Mouse (Mus musculus) liver, embryonic 14.5 days (tissue): ENCODE results near the gene D930048N14Rik. TPM values are rescaled to one million over a fixed set of nuclear protein-coding genes. Genes with fewer than 3 reads are reported as not detected.
"Not testable (repeated sequence)": the region's sequence is repeated elsewhere in the genome, so short reads cannot be mapped to it uniquely, and the experiment has no call there.

Source experiments
- ATAC-seq: fragments of 200-750 bp; cut with Nextera tagmentation; 2 replicates; pipeline ENCODE4 v1.8.0; 2017; ENCODE audit warnings: moderate number of reproducible peaks, mild to moderate bottlenecking, moderate library complexity; ENCODE audit not compliant: insufficient read depth
- DNase-seq, 3 experiments: peaks; one replicate each; pipeline ENCODE4 v3.0.0-alpha.2; 2012 to 2013; ENCODE audit warnings: low read depth in 3 of 3, low spot score in 3 of 3
- H3K27ac ChIP-seq: fragments of 300-500 bp; sonication (generic); 2 replicates; pipeline ENCODE4 v1.5.1; 2014; ENCODE audit warnings: moderate library complexity, mild to moderate bottlenecking, control low read depth, inconsistent platforms
- H3K27me3 ChIP-seq: fragments of 300-500 bp; sonication (generic); 2 replicates; pipeline ENCODE4 v1.6.1; 2014; ENCODE audit warnings: mild to moderate bottlenecking, low read length, moderate library complexity; ENCODE audit not compliant: control insufficient read depth, insufficient read depth
- H3K36me3 ChIP-seq: fragments of 300-500 bp; sonication (generic); replicated peaks from 2 replicates; pipeline ENCODE4 v1.6.1; 2014; ENCODE audit warnings: low read depth; ENCODE audit not compliant: control insufficient read depth, insufficient read depth
- H3K4me1 ChIP-seq, 2 experiments: fragments of 200-500 bp in 1 of 2; fragments of 300-500 bp in 1 of 2; sonication (generic) in 1 of 2; replicated peaks; 2 replicates each; pipeline ENCODE4 v1.6.1; 2012 to 2014; ENCODE audit warnings: antibody characterized with exemption in 1 of 2, inconsistent platforms in 1 of 2, low read length in 1 of 2; ENCODE audit not compliant: control insufficient read depth in 2 of 2, insufficient read depth in 2 of 2
- H3K4me2 ChIP-seq: fragments of 300-500 bp; sonication (generic); 2 replicates; pipeline ENCODE4 v1.6.1; 2014; ENCODE audit warnings: low read depth, mild to moderate bottlenecking, control low read depth, moderate library complexity
- H3K4me3 ChIP-seq, 2 experiments: fragments of 200-500 bp in 1 of 2; fragments of 300-500 bp in 1 of 2; sonication (generic) in 1 of 2; 2 replicates each; pipeline ENCODE4 v1.5.1; 2012 to 2014; ENCODE audit warnings: low read depth in 2 of 2, low read length in 2 of 2, mild to moderate bottlenecking in 2 of 2, control low read depth in 1 of 2, inconsistent platforms in 1 of 2, moderate library complexity in 1 of 2; ENCODE audit not compliant: insufficient read depth in 1 of 2
- H3K9ac ChIP-seq: fragments of 300-500 bp; sonication (generic); replicated peaks from 2 replicates; pipeline ENCODE4 v1.6.1; 2014; ENCODE audit warnings: mild to moderate bottlenecking, control low read depth, moderate library complexity
- H3K9me3 ChIP-seq: fragments of 300-500 bp; sonication (generic); 2 replicates; pipeline ENCODE4 v1.6.1; 2016; ENCODE audit warnings: low read length, mixed read lengths; ENCODE audit not compliant: control insufficient read depth
- CTCF ChIP-seq: IDR thresholded peaks from 2 replicates; pipeline ENCODE4 v1.5.1; 2016; ENCODE audit warnings: antibody characterized with exemption, low read depth, control low read depth
- EP300 ChIP-seq: IDR thresholded peaks from 2 replicates; pipeline ENCODE4 v1.6.1; 2016; ENCODE audit warnings: antibody characterized with exemption, low read depth
- WGBS: fragments of 180-500 bp; shearing (Covaris S2); extraction: QIAGEN DNeasy Blood & Tissue Kit; methylation state at CpG from one replicate; pipeline ENCODE4 v1.1.7; 2014; ENCODE audit not compliant: insufficient replicate concordance; 5-methylcytosine and 5-hydroxymethylcytosine counted together
- polyA plus RNA-seq, 2 experiments: library from polyadenylated mRNA; depleted of rRNA in 1 of 2; stranded (reverse) in 1 of 2; unstranded in 1 of 2; fragments of >200 nt; fragmentation: Nextera tagmentation in 1 of 2; extraction: Ambion mirVana in 1 of 2; gene quantifications; 2 replicates each; pipeline versions ENCODE4 v1.2.1 to v1.2.3; 2012 to 2014

The D930048N14Rik gene
- polyA plus RNA-seq, 2 experiments = 0.28 to 1.0 TPM

GRCm38 (mm10) chr11:51615601-51616000 is 35.2 kb upstream of the D930048N14Rik start:
- H3K36me3 ChIP-seq = no peaks in the 10 kb centered on the region
- WGBS = under 1% methylated on average over 14 of the region's 14 CpGs
- H3K9ac ChIP-seq = peak overlapping the region; percentile 95
- peak overlapping the region; percentile 60 to 74 for H3K4me3 ChIP-seq
- no peaks in the 10 kb centered on the region for H3K27me3 ChIP-seq
- H3K4me1 ChIP-seq = peaks cover 6 to 16% of the 10 kb centered on the region in 2 experiments
- DNase-seq (peak; percentile 76 to 81 (median 77)), ATAC-seq (peak; percentile 76)
- TF ChIP-seq EP300 (no peak), CTCF (no peak)
- no peaks in the 10 kb centered on the region for H3K9me3 ChIP-seq
- H3K27ac ChIP-seq = peak overlapping the region; percentile 84
- H3K4me2 ChIP-seq = peak overlapping the region; percentile 97

- not testable (repeated sequence) for H3K9me3 ChIP-seq, H3K36me3 ChIP-seq, ATAC-seq, H3K27me3 ChIP-seq, DNase-seq
- Histone ChIP-seq H3K4me1 (peaks cover 6 to 19% of the 10 kb centered on the region in 2 experiments), H3K4me3 (peak overlapping the region; percentile 60 to 74), H3K9ac (peak overlapping the region; percentile 95), H3K27ac (peak overlapping the region; percentile 84), H3K4me2 (peak overlapping the region; percentile 97)
- WGBS = 78% methylated on average over 7 of the region's 7 CpGs
Observed at GRCm38 (mm10) chr11:51616113-51616512, 34.6 kb upstream of the D930048N14Rik start.

GRCm38 (mm10) chr11:51617693-51618092 is 33.1 kb upstream of the D930048N14Rik start:
- DNase-seq (peak in 1 of 3 experiments; percentile 53), ATAC-seq (no peak)
- H3K4me1 ChIP-seq = peaks cover 6 to 25% of the 10 kb centered on the region in 2 experiments
- no peak overlapping the region for H3K4me3 ChIP-seq
- no peak overlapping the region for H3K4me2 ChIP-seq
- H3K27ac ChIP-seq = no peak overlapping the region
- H3K36me3 ChIP-seq = peaks cover 5% of the 10 kb centered on the region
- H3K27me3 ChIP-seq = no peaks in the 10 kb centered on the region
- peak; percentile 89 for TF ChIP-seq CTCF
- no peak for TF ChIP-seq EP300
- 3% methylated on average over 4 of the region's 4 CpGs for WGBS
- no peak overlapping the region for H3K9ac ChIP-seq
- H3K9me3 ChIP-seq = no peaks in the 10 kb centered on the region

GRCm38 (mm10) chr11:51618894-51619408 is 31.8 kb upstream of the D930048N14Rik start:
- no peaks in the 10 kb centered on the region for H3K9me3 ChIP-seq
- WGBS = 24% methylated on average over 8 of the region's 8 CpGs
- peaks cover 16% of the 10 kb centered on the region for H3K36me3 ChIP-seq
- no peak for DNase-seq
- H3K27ac ChIP-seq = no peak overlapping the region
- peak overlapping the region; percentile 83 for H3K9ac ChIP-seq
- H3K4me2 ChIP-seq = peak overlapping the region; percentile 94
- no peaks in the 10 kb centered on the region for H3K27me3 ChIP-seq
- H3K4me3 ChIP-seq = peak overlapping the region; percentile 89 to 95
- TF ChIP-seq CTCF (no peak), EP300 (no peak)
- 0 out of 2 replicates have a peak, but pooled peaks have one; percentile 3 for ATAC-seq
- H3K4me1 ChIP-seq = peaks cover 6 to 25% of the 10 kb centered on the region in 2 experiments

GRCm38 (mm10) chr11:51619409-51620060 is 31.2 kb upstream of the D930048N14Rik start, which contains the start of gene Nhp2:
Gene Nhp2 (plus strand): TSS chr11:51619735.
- no peak for TF ChIP-seq EP300
- under 1% methylated on average over 51 of the region's 51 CpGs for WGBS
- H3K4me1 ChIP-seq = peaks cover 6 to 25% of the 10 kb centered on the region in 2 experiments

More at GRCm38 (mm10) chr11:51619409-51620060, 31.2 kb upstream of the D930048N14Rik start, which contains the start of gene Nhp2:
- ATAC-seq = peak; percentile 81
- Histone ChIP-seq H3K36me3 (peaks cover 22% of the 10 kb centered on the region), H3K27ac (peak within 1 kb of the TSS; percentile 36), H3K9me3 (no peaks in the 10 kb centered on the region), H3K4me3 (peak within 1 kb of the TSS; percentile 89 to 95), H3K4me2 (peak within 1 kb of the TSS; percentile 94), H3K9ac (peak within 1 kb of the TSS; percentile 83), H3K27me3 (no peaks in the 10 kb centered on the region)
- peak; percentile 94 to 96 (median 95) for DNase-seq
